ENCODE assay signal across 8 mouse cellular contexts in genomic region chr2:26408515-26409356, GRCm38 (mm10). TPM values are rescaled to one million over a fixed set of nuclear protein-coding genes. Genes with fewer than 3 reads are reported as not detected.
DNase-seq lines count a peak whose midpoint lies in the region; ATAC-seq lines count a peak whose summit lies in the region.

Gene Inpp5e, minus strand, starts transcription at chr2:26409203.

- no peaks in the 10 kb centered on the region for H3K27me3 ChIP-seq in heart, embryonic 13.5 days (replicated peaks)
- no peaks in the 10 kb centered on the region for H3K27me3 ChIP-seq in liver, embryonic 12.5 days (replicated peaks)
- no peaks in the 10 kb centered on the region for H3K27me3 ChIP-seq in stomach, embryonic 15.5 days (replicated peaks)

- under 1% methylated on average over 57 of the region's 57 CpGs for WGBS in heart, embryonic 13.5 days
- 1% methylated on average over 52 of the region's 57 CpGs for WGBS in liver, embryonic 12.5 days (ENCODE audit: insufficient replicate concordance)
- 0% methylated on average over 57 of the region's 57 CpGs for WGBS in stomach, embryonic 15.5 days

- peak within 1 kb of the TSS; percentile 86 for H3K4me2 ChIP-seq in heart, embryonic 13.5 days
- peak within 1 kb of the TSS; percentile 81 for H3K4me2 ChIP-seq in liver, embryonic 12.5 days
- peak within 1 kb of the TSS; percentile 93 for H3K4me2 ChIP-seq in stomach, embryonic 15.5 days

- H3K4me1 ChIP-seq in heart, embryonic 13.5 days = peaks cover 40% of the 10 kb centered on the region
- H3K4me1 ChIP-seq in liver, embryonic 12.5 days = peaks cover 52% of the 10 kb centered on the region
- peaks cover 37% of the 10 kb centered on the region for H3K4me1 ChIP-seq in stomach, embryonic 15.5 days

- peak within 1 kb of the TSS; percentile 92 for H3K4me3 ChIP-seq in heart, embryonic 13.5 days
- H3K4me3 ChIP-seq in liver, embryonic 12.5 days = peak within 1 kb of the TSS; percentile 84
- peak within 1 kb of the TSS; percentile 96 for H3K4me3 ChIP-seq in stomach, embryonic 15.5 days (replicated peaks)

- ATAC-seq in erythroid progenitor cell, adult 5-6 weeks (replicated peaks; ENCODE audit: low FRiP score, poor library complexity, severe bottlenecking) = peak; percentile 93
- ATAC-seq in heart, embryonic 13.5 days (ENCODE audit: extremely low read depth, insufficient number of reproducible peaks, low FRiP score, low TSS enrichment) = peak; percentile 91
- peak; percentile 95 for ATAC-seq in liver, embryonic 12.5 days
- ATAC-seq in stomach, embryonic 15.5 days (ENCODE audit: insufficient read depth, low FRiP score, low read depth) = peak; percentile 93

- peak within 1 kb of the TSS; percentile 83 for H3K27ac ChIP-seq in heart, embryonic 13.5 days (replicated peaks)
- peak within 1 kb of the TSS; percentile 81 for H3K27ac ChIP-seq in liver, embryonic 12.5 days
- H3K27ac ChIP-seq in stomach, embryonic 15.5 days = peak within 1 kb of the TSS; percentile 77

- DNase-seq in CD4-positive helper T cell, adult 2 months (ENCODE audit: low read depth, low spot score) = peak; percentile 91
- peak; percentile 71 for DNase-seq in brain, embryonic 18.5 days (ENCODE audit: low read depth, low spot score)
- DNase-seq in kidney, postnatal 10 days = peak; percentile 99
- DNase-seq in natural killer cell, adult 2 months (ENCODE audit: low spot score in 2 of 2) = peak; percentile 95

- H3K9me3 ChIP-seq in heart, embryonic 13.5 days = no peaks in the 10 kb centered on the region
- H3K9me3 ChIP-seq in liver, embryonic 12.5 days (replicated peaks) = no peaks in the 10 kb centered on the region
- no peaks in the 10 kb centered on the region for H3K9me3 ChIP-seq in stomach, embryonic 15.5 days

- peaks cover 58% of the 10 kb centered on the region for H3K36me3 ChIP-seq in heart, embryonic 13.5 days
- peaks cover 57% of the 10 kb centered on the region for H3K36me3 ChIP-seq in liver, embryonic 12.5 days
- H3K36me3 ChIP-seq in stomach, embryonic 15.5 days = peaks cover 34% of the 10 kb centered on the region

- peak within 1 kb of the TSS; percentile 96 for H3K9ac ChIP-seq in heart, embryonic 13.5 days
- H3K9ac ChIP-seq in liver, embryonic 12.5 days = peak within 1 kb of the TSS; percentile 88
- peak within 1 kb of the TSS; percentile 96 for H3K9ac ChIP-seq in stomach, embryonic 15.5 days

RNA-seq across cellular contexts. Expression of gene Inpp5e, which starts in this region (rescaled TPM):
- 13.7 and 22.2 TPM in 2 replicates for total RNA-seq in erythroid progenitor cell, adult 5-6 weeks (2015; ENCODE audit: low replicate concordance)
- total RNA-seq in erythroid progenitor cell, adult 5-6 weeks (2017; ENCODE audit: low replicate concordance) = 12.3 and 26.5 TPM in 2 replicates
- 13.2 and 15.5 TPM in 2 replicates for polyA plus RNA-seq in heart, embryonic 13.5 days (2015; fragmentation: Nextera tagmentation; extraction: Ambion mirVana)
- 10.1 and 12.3 TPM in 2 replicates for polyA plus RNA-seq in liver, embryonic 12.5 days (2016; fragmentation: Nextera tagmentation; extraction: Ambion mirVana)
- polyA plus RNA-seq in stomach, embryonic 15.5 days (2015; fragmentation: Nextera tagmentation; extraction: Ambion mirVana) = 17.2 and 17.4 TPM in 2 replicates

Comparison
In these comparisons a context has a peak if more than half of its experiments do, and no peak if none do; other contexts are left out.
1. Peak in every context shown above with its lines: DNase-seq, ATAC-seq, H3K4me3 ChIP-seq and H3K27ac ChIP-seq.